Mouse (Mus musculus) left cerebral cortex, postnatal 10 days (tissue): ENCODE results near the gene Eif1ad. TPM values are rescaled to one million over a fixed set of nuclear protein-coding genes. Genes with fewer than 3 reads are reported as not detected.
"Not testable (repeated sequence)": the region's sequence is repeated elsewhere in the genome, so short reads cannot be mapped to it uniquely, and the experiment has no call there.

Experiments
- DNase-seq, 2 experiments: peaks; one replicate each; pipeline ENCODE4 v3.0.0; 2021 to 2022; ENCODE audit warnings: low spot score in 2 of 2, mixed read lengths in 1 of 2; ENCODE audit errors: extremely low spot score in 1 of 2
- intact Hi-C: fragments of 180-260 bp; cut with DNase I; formaldehyde crosslinking; loops from one replicate; pipeline ENCODE4 v1.15.1; 2025
- total RNA-seq, 2 experiments: library from RNA; stranded (reverse); gene quantifications; 2 replicates each; pipeline ENCODE4 v1.2.3; 2021

Eif1ad gene
- total RNA-seq, result 10 to 100 TPM; 30.0 to 31.0 TPM

DNA sequence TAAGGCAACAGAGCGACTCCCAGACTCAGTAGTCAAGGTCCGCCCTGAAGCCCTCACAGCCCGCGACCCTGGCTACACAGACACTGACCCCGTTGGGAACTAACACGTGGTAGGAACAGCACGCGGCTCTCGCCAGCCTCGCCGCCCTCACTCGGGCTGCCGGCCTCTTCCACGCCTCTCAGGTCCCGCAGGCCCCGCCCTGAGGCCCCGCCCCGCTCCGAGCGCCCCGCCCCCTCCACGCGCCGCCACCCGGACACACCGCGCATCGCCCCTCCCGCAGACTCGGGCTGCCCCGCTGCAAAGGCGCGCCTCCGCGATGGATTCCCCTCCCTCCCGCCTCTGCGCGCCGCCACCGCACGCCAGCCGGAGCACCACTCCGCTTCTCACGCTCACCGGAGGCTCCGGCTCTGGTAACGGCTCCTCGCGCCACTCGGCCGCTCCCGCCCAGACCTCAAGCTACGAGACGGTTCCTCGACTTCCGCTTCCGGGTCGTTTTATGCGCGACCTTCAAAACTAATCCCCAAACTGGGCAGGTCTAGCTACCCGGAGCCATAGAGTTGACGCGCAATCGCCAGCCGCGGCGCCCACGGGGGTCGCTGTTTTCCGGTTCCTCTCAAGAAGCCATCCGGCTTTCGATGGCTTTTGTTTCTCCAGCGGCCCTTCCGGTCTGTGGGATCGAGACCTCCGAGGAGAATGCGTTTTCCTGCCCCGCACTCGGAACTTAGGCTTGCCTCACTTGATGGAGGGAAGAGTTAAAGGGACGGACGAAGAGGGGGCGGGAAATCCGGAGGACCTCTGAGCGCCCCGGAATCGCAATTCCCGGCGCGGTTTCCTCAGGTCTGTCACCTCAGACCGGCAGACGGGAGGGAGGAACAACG is at the start of gene Eif1ad:
Gene Eif1ad (plus strand): TSS at position 567 of the 878 bp plus-strand sequence.
- peak; percentile 93 to 95 for DNase-seq
- intact Hi-C loops, result loop anchor here (2.0 kb wide), 1 partner anchor 22 kb away; the partner anchor contains the start of gene Sart1

DNA sequence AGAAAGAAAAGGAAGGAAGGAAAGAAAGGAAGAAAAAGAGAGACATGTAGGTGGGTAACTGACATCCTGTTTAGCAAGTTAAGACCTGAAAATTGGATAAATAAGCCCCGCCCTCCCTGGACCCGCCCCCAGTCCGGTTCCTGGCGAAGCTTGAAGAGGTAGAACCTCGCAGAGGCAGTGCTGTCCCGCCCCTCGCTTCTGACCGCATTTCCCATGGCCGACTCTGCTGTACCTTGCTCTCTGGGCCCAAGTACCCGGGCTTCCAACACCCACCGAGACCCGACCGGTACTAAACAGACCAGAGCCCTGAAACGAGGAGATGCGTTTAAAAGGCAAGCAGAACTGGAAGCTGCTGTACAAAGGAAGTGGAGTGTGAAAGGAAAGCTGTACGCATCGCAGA is 42.7 kb upstream of the Eif1ad start:
- peak in 1 of 2 experiments; percentile 41 for DNase-seq
- intact Hi-C loops, result no loop called here

DNA sequence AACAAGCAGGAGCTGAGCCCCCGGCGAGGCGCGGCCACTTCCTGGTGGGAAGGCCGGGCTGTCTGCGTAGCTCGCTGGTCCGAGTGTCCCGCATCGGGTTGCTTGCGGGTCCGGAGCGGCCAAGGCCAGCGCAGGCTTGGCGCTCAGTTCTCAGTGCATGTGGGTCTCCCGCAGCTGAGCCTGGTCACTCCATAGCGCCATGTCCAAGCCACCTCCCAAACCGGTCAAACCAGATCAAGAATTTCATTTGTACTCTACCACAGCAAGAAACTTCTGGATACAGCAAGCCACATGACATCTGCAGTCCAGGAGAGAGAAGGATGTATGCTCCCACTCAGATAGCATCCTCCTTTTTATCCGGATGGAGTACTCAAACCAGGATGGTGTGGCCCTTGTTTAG is 38.6 kb upstream of the Eif1ad start:
- no peak for DNase-seq
- intact Hi-C loops, result no loop called here

DNA sequence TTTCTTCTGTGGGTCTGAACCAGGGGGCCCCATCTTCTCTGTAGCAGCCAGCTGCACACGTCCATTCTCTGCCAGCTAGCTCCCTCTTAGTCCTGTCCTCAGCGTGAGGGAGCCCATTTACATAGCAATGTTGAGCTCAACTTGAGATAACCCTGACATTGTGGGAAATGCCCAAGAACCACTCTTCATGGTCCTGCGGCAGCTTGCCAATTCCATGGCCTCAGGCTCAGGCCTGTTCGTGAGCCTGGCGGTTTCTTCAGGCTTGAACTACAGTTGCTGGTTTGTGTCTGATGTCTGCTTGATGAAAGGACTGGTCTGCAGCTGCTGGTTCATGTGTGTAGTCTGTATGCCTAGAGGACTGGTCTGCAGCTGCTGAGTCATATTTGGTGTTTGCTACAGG is 31.8 kb upstream of the Eif1ad start:
- no peak for DNase-seq
- intact Hi-C loops, result no loop called here

DNA sequence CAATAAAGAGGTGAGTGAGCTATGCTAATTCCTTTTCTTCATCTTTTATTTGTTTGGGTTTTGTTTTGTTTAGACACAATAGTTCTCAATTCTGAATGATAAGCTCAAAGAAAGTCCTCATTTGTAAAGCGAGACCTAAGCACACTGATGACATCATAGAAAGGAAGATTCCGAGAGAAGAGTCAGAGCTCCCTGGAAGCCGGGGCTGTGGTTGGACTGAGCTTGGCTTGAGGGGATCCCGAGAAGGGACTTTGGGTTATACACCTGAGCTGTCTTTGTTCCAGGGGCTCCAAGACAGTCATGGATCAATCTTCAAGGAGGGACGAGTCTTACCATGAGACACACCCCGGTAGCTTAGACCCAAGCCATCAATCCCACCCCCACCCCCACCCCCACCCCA is 31.1 kb upstream of the Eif1ad start, which contains the start of gene Catsper1:
Gene Catsper1 (plus strand): TSS at position 301 of the 400 bp plus-strand sequence.
- intact Hi-C loops, result no loop called here
- no peak for DNase-seq

DNA sequence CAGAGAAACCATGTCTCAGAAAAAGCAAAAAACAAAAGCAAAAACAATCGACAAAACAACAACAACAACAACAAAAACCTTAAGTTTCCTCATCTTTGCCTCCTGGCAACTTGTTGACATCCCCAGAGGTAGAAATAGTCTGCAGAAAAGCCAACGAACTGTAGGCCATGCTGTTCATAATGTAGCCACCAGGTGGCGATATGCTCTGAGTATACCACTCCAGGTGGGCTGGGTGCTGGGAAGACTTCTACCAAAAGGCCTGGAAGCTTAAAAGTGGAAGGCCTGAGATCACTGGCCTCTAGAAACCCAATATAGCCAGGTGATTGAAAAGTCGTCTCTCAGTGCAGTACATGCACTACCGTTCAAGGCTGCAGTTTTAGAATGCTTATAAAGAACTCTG is 28.6 kb upstream of the Eif1ad start:
- intact Hi-C loops, result no loop called here
- DNase-seq, result peak; percentile 27 to 81

DNA sequence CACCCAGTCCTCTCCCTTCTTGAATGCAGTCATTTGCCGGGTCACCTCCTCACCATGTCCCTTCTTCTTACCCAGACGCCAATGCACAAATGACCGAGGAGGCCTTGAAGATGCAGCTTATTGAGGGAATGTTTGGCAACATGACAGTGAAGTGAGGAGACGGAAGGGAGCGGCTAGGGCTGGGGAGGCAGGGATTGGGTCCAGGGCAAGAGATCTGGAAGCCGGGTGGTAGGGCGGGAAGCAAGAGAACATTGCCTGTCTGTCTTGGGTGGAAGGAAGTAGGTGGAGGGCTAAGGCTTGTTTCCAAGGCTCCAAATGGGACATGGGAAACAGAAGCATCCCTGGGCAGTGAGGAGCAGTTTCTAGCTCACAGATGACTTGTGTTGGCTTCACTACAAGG is 25.2 kb upstream of the Eif1ad start:
- no peak for DNase-seq
- intact Hi-C loops, result no loop called here

DNA sequence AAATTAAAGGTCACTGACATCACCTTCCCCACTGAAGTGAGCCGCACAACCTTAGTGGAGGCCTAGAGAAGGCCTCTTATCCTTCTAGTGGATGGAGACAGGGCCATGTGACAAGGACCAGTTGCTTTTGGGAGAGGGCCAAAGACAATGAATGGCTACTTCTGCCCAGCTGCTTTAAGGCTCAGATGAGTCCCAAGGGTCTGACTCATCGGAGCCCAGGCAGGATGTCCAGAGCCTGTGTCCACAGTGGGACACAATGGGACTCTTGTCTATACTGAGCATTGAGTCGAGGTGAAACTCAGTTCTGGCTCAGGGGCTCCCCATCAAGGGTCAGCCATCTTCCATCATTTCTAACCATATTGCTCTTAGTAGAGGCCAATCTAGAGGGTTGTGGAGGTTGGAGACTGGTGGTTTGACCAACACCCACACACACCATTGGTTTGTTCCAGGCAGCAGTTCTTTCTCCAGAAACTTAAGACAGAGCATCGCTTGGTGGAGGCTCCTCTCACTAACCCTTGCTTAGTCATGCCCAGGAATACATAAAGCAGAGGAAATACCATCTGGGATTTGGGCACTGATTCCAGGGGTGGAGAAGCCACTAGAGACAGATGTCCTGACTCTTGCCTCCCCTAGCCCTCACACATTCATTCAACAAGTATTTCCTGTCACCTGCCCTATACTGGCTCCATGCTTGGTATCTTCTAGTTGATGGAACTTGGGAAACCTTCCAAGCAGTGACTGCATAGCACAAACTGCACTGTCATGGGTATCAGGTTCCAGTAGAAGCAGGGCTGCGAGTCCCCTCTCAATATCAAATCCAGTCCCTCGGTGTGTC is 21.0 kb upstream of the Eif1ad start:
- intact Hi-C loops, result no loop called here
- DNase-seq, result peak in 1 of 2 experiments; percentile 46

DNA sequence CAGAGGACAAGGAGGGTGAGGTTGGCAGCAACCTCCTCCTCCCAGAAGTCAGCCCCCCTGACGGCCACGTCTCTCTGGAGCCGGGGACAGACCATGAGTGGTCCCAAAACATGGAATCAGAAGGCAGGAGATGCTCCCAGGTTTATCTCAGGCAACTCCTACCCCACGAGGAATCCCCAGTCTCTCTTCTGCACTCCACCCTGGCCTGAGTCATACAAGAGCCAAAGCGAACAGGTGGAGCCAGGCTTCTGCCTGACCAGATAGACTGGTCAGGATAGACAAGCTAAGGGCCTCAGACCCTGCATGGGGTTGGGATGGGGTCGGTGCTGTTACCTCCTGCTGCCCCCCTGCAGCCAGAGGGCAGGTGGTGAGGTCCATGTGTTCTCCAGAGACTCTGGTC is 18.5 kb upstream of the Eif1ad start:
- intact Hi-C loops, result no loop called here

DNA sequence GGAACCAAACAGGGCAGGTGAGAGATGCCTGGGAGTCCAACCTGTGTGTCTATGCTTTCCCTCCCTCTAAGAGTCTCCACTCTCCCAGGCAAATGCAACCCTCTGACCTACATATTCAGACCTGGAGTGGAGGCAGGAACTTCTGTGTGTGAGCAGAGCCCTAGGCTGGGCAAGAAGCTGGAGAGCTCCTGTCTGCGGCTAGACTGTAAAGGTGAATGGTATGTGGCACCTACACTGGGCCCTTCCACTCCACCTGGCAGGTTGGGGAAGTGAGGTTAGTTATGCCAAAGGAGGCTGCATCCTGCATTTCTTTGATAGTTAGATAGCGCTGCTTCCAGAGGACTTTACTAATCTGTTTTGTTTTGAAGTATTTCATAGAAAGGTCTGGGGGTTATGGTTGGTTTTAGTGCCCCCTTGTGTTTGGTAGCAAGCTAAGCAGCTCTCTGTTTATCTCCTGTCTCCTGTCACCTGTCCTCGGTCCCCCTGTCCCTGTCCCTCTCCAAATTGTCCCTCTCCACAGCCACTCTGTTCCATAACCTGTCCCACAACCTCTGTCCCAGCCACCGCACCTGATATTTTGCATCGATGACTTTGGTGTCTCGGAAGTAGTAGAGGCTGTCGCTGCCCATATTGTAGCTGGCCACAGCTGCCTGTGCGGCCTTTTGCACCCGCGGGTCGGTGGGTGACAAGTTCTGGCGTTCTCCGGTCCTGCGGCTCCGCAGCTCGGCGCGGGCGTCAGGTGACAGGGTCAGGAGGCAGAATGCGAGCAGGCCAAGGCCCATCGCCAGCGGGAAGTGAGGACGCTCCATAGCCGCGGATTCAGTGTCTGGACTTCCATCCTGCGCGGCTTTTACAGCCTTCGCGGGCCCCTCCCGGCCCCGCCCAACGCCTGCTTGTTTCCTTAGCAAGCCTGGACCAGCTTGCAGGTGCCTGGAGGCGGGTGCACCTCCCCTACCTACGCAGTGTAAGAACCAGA is 17.7 kb upstream of the Eif1ad start:
- DNase-seq, result peak in 1 of 2 experiments; percentile 37
- intact Hi-C loops, result no loop called here

More for the DNA sequence above, 18.5 kb upstream of the Eif1ad start:
- no peak for DNase-seq

DNA sequence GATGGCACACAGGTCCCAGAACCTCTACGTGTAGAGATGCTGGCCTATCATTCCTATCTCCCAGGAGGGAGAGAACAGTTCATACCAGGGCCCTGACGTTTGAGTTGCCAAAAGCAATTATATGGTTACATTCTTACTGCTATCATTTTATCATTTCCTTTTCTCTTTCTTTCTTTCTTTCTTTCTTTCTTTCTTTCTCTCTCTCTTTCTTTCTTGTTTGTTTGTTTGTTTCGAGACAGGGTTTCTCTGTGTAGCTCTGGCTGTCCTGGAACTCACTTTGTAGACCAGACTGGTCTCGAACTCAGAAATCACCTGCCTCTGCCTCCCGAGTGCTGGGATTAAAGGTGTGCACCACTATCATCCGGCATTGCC is 17.1 kb upstream of the Eif1ad start, which contains the start of gene Cst6:
Gene Cst6 (minus strand): TSS at position 73 of the 372 bp plus-strand sequence.
- intact Hi-C loops, DNase-seq: not testable (repeated sequence)

DNA sequence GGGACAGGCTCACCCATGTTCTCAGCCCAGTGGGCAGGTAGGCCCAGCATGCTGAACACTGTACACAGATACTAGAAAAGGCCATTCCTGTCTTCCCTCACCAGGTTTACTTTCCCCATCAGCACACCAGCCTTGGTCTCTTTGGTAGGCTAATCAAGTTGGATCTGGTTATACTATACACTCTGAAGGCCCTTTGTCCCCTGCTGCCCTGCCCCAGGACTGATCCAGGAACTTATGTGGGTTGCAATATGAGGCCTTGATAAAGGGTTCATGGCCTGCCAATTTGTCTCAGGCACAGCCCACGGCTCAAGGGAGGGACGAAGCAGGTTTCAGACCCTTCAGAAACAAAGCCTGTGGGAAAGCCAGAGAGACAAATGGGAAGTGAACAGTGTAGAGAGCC is 12.9 kb upstream of the Eif1ad start:
- intact Hi-C loops, result loop anchor here (10.0 kb wide), 1 partner anchor 49 kb away; no protein-coding TSS in a partner anchor

DNA sequence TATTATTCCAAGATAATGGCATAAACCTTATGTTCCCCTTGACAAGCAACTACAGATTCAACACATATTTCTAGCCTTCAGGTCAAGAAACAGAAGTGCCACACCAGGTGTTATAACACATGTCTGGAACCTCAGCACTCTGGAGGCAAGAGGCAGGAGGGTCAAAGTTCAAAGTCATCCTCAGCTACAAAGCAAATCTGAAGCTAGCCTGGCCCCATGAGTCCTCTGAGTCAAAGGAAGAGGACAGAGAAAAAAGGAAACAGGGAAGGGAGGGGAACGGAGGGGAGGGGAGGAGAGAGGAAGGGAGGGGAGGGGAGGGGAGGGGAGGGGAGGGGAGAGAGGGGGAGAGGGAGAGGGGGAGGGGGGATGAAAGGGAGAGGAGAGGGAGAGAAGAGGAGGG is 10.5 kb upstream of the Eif1ad start:
- DNase-seq, result no peak
- intact Hi-C loops, result loop anchor here (10.0 kb wide), 1 partner anchor 51 kb away; no protein-coding TSS in a partner anchor

More for the DNA sequence above, 12.9 kb upstream of the Eif1ad start:
- DNase-seq, result no peak

DNA sequence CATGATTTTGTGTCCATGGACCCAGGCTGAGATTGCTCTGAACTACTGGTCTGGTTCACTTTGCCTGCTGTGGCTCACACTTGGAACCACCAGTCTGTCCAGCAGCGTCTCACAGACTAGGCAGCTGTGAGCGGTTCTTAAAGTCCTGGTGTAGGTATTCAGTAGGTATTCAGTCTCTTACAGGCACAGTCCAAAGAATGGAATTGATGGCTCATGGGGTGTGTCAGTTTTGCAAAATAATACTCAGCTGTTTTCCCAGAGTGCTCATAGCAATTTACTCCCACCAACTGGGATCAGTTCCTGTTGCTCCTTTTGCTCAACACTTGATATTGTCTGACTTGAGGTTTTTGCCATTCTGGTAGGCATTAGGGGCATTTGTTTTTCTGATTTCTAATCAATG is 4.4 kb upstream of the Eif1ad start:
- intact Hi-C loops, result no loop called here
- DNase-seq, result no peak

DNA sequence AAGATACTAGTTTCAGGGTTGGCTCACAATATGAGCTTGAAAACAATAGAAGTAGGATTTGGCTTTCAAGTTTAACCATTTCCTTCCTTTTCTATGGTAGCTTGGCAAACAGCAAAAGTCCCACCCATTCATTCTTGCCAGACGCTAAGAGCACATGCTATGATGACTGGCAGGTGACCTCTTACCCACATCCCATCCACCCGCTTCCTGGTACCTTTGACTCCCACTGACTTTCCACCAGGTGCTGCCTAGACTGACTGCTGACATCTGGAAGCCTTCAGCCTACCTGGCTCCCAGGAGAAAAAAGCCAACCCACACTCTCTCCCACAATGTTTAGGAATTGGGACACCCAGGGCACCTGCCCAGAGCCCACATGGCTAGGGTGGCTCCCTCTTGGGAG is 2.4 kb upstream of the Eif1ad start:
- intact Hi-C loops, result no loop called here
- DNase-seq, result no peak

DNA sequence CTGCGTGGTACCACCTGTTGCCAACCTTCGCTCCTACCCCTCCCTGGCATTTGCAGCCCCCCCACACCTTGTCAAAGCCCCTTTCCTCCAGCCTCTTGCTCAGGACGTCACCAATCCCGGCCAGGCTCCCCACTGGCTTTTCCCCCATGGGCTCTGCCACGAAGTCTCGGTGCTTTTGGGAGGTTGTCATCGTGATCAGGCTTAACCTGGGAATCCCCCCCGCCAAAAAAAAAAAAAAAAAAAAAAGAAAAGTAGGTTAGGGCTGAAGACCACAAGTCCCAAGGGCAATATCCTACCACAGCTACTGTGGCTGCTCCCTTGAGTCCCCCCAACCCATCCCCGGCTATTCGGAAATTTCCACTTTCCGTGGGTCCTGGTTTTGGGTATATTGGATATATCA is 790 bp upstream of the Eif1ad start:
- intact Hi-C loops, result loop anchor here (2.0 kb wide), 1 partner anchor 23 kb away; the partner anchor contains the start of gene Sart1
- DNase-seq, result no peak

DNA sequence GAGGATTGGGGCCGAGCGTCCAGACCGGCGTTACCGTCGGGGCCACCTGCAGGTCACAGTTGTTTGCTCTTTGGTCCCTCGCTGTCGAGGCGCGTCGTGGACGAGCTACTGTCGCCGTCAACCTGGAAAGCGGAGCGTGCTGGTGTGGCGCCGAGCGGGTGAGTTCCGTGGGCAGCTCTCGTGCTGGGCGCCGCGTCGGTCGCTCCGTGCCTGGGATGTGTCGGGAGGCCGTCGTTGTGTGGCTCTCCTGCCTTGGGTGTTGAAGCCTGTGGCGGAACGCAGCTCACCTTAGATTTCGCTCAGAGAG is 465 bp downstream of the Eif1ad start, which contains the start of gene Banf1:
Gene Banf1 (minus strand): TSS at position 116 of the 307 bp plus-strand sequence.
- DNase-seq, result no peak
- intact Hi-C loops, result loop anchor here (2.0 kb wide), 1 partner anchor 22 kb away; the partner anchor contains the start of gene Sart1

DNA sequence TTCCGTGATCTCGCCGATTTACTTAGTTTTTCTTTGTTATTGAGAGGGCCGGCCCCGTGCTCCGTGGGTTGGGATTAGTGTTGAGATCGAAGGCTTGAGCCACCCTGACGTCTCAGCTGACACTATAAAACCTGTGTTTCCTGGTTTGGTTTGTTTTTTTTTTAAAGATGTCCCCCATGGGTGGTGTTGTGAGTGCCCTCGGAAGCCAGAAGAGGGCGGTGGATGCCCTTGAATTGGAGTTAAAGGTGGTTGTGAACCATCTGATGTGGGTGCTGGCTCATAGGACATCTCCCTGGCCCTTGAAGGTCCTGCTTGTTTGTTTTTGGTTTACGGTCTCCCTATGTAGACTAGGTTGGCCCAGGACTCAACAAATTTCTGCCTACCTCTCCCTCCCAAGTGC is 914 bp downstream of the Eif1ad start:
- intact Hi-C loops, result loop anchor here (2.0 kb wide), 1 partner anchor 21 kb away; the partner anchor contains the start of gene Sart1
- DNase-seq, result no peak
